Mouse (Mus musculus) midbrain, embryonic 16.5 days (tissue): ENCODE results near the gene Zfy2. TPM values are rescaled to one million over a fixed set of nuclear protein-coding genes. Genes with fewer than 3 reads are reported as not detected.

ENCODE experiments used
- ATAC-seq: fragments of 200-750 bp; cut with Nextera tagmentation; 2 replicates; pipeline ENCODE4 v1.8.0; 2017; ENCODE audit warnings: moderate TSS enrichment
- H3K27ac ChIP-seq: fragments of 300-500 bp; sonication (generic); 2 replicates; pipeline ENCODE4 v1.5.1; 2014; ENCODE audit warnings: mild to moderate bottlenecking, low read length, mixed read lengths
- H3K27me3 ChIP-seq: fragments of 300-500 bp; sonication (generic); 2 replicates; pipeline ENCODE4 v1.6.1; 2014; ENCODE audit warnings: low read depth, low read length, mixed read lengths; ENCODE audit not compliant: control insufficient read depth, insufficient read depth
- H3K36me3 ChIP-seq: fragments of 300-500 bp; sonication (generic); 2 replicates; pipeline ENCODE4 v1.6.1; 2014; ENCODE audit warnings: mild to moderate bottlenecking, low read length, moderate library complexity, mixed read lengths; ENCODE audit not compliant: control insufficient read depth, insufficient read depth
- H3K4me1 ChIP-seq: fragments of 300-500 bp; sonication (generic); 2 replicates; pipeline ENCODE4 v1.6.1; 2014; ENCODE audit warnings: mild to moderate bottlenecking, low read length, mixed read lengths; ENCODE audit not compliant: control insufficient read depth, insufficient read depth
- H3K4me2 ChIP-seq: fragments of 300-500 bp; sonication (generic); 2 replicates; pipeline ENCODE4 v1.6.1; 2014; ENCODE audit warnings: mild to moderate bottlenecking, low read length, mixed read lengths
- H3K4me3 ChIP-seq: fragments of 300-500 bp; sonication (generic); 2 replicates; pipeline ENCODE4 v1.5.1; 2014; ENCODE audit warnings: low read depth, mild to moderate bottlenecking, low read length, moderate library complexity, mixed read lengths
- H3K9ac ChIP-seq: fragments of 300-500 bp; sonication (generic); 2 replicates; pipeline ENCODE4 v1.6.1; 2014; ENCODE audit warnings: low read depth, low read length, mixed read lengths
- H3K9me3 ChIP-seq: fragments of 300-500 bp; sonication (generic); replicated peaks from 2 replicates; pipeline ENCODE4 v1.6.1; 2014; ENCODE audit warnings: mild to moderate bottlenecking, low read length, mixed read lengths; ENCODE audit not compliant: control insufficient read depth, poor library complexity, severe bottlenecking
- WGBS: fragments of 180-500 bp; shearing (Covaris S2); extraction: QIAGEN DNeasy Blood & Tissue Kit; methylation state at CpG from one replicate; pipeline ENCODE4 v1.1.7; 2014; 5-methylcytosine and 5-hydroxymethylcytosine counted together
- polyA plus RNA-seq: library from polyadenylated mRNA; unstranded; fragments of >200 nt; fragmentation: Nextera tagmentation; extraction: Ambion mirVana; gene quantifications from 2 replicates; pipeline ENCODE4 v1.2.1, GENCODE M21; 2015

Gene Zfy2
- not detected in 2 replicates for polyA plus RNA-seq

DNA sequence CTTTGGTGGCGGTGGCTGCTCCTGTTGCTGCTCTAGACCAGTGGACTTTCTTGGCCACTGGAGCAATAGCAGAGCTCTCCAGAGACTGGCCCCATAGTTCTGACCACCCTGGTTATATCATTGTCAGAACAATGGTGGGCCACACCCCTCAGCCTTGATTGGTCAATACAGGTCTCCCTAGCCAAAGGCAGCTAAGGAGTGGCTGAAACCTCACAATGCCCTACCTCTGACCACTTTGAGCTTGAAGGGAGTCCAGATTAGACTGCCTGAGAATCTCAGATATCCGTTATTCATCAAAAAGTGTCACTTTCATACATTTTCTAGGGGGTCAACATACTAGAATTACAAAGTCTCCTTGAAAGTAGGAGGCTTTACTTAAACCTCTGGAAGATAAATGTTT, at the start of gene Zfy2:
Gene Zfy2, minus strand, starts transcription at position 101 of the 400 bp plus-strand sequence.
- no peak within 1 kb of the TSS for H3K9ac ChIP-seq
- no peak within 1 kb of the TSS for H3K27ac ChIP-seq
- no peak within 1 kb of the TSS for H3K4me2 ChIP-seq
- no peaks in the 10 kb centered on the region for H3K4me1 ChIP-seq
- H3K4me3 ChIP-seq = no peak within 1 kb of the TSS
- WGBS = 82% methylated on average over 1 of the region's 2 CpGs
- H3K36me3 ChIP-seq = no peaks in the 10 kb centered on the region
- H3K9me3 ChIP-seq = no peaks in the 10 kb centered on the region
- no peak for ATAC-seq
- H3K27me3 ChIP-seq = no peaks in the 10 kb centered on the region
